In genomic region chr10:77882553-77882952, GRCm38 (mm10) we compare ENCODE assay signal across 21 mouse cellular contexts. TPM values are rescaled to one million over a fixed set of nuclear protein-coding genes. Genes with fewer than 3 reads are reported as not detected.
DNase-seq lines count a peak whose midpoint lies in the region; ATAC-seq and TF ChIP-seq lines count a peak whose summit lies in the region.
"Had no signal": no experiment of that assay in that cellular context is flagged by ENCODE, and none has a peak within 500 bp of the region (broad histone marks: within the 10 kb centered on the region; RNA-seq: fewer than 3 reads in every experiment).

No protein-coding gene starts in this region.

- H3K9me3 ChIP-seq in intestine, postnatal 0 days (ENCODE audit: control insufficient read depth), result no peaks in the 10 kb centered on the region
- H3K9me3 ChIP-seq in intestine, embryonic 15.5 days, result no peaks in the 10 kb centered on the region
- H3K9me3 ChIP-seq in lung, postnatal 0 days (ENCODE audit: low read length), result no peaks in the 10 kb centered on the region
- no peaks in the 10 kb centered on the region for H3K9me3 ChIP-seq in ES-E14 (ENCODE audit: control insufficient read depth, insufficient read depth, low read depth, low read length)
- H3K9me3 ChIP-seq: heart, embryonic 12.5 days; midbrain, embryonic 13.5 days had no signal

- no peak for DNase-seq in lung, postnatal 0 days (ENCODE audit: low spot score)
- no peak for DNase-seq in lung, postnatal 10 days
- DNase-seq in ES-E14 (ENCODE audit: low read depth, low spot score), result peak; percentile 41
- peak; percentile 8 for DNase-seq in mesoderm, embryonic 11.5 days (ENCODE audit: low read depth, low spot score)
- no peak for DNase-seq in right cerebral cortex, postnatal 25 days
- DNase-seq: cerebellum, adult 11 months; gastrocnemius, postnatal 25 days; kidney, postnatal 36 days; layer of hippocampus, postnatal 36 days; lung, postnatal 36 days; spleen, adult 18-20 months had no signal

- TF ChIP-seq CTCF in intestine, postnatal 0 days (IDR thresholded peaks at IDR 0.05; ENCODE audit: low read depth), result peak; percentile 38
- TF ChIP-seq CTCF in lung, postnatal 0 days (IDR thresholded peaks at IDR 0.05), result peak; percentile 33; the same call in 1 of the 2 replicates

- TF ChIP-seq EP300 in lung, postnatal 0 days (IDR thresholded peaks at IDR 0.05), result no peak

- H3K36me3 ChIP-seq in intestine, postnatal 0 days (ENCODE audit: control insufficient read depth, insufficient read depth), result no peaks in the 10 kb centered on the region
- no peaks in the 10 kb centered on the region for H3K36me3 ChIP-seq in intestine, embryonic 15.5 days
- no peaks in the 10 kb centered on the region for H3K36me3 ChIP-seq in lung, postnatal 0 days (ENCODE audit: insufficient read depth, low read length)
- no peaks in the 10 kb centered on the region for H3K36me3 ChIP-seq in ES-E14 (ENCODE audit: control insufficient read depth, insufficient read depth, low read length, poor library complexity, severe bottlenecking)
- H3K36me3 ChIP-seq: heart, embryonic 12.5 days; limb, embryonic 12.5 days; midbrain, embryonic 13.5 days had no signal

- no peaks in the 10 kb centered on the region for H3K27me3 ChIP-seq in intestine, postnatal 0 days (replicated peaks; ENCODE audit: control insufficient read depth, insufficient read depth, low read length)
- no peaks in the 10 kb centered on the region for H3K27me3 ChIP-seq in intestine, embryonic 15.5 days (replicated peaks)
- no peaks in the 10 kb centered on the region for H3K27me3 ChIP-seq in lung, postnatal 0 days (replicated peaks; ENCODE audit: insufficient read depth, low read length)
- H3K27me3 ChIP-seq: limb, embryonic 12.5 days; midbrain, embryonic 13.5 days had no signal

- H3K9ac ChIP-seq in intestine, postnatal 0 days (ENCODE audit: low read depth, low read length), result no peak overlapping the region
- no peak overlapping the region for H3K9ac ChIP-seq in intestine, embryonic 15.5 days
- H3K9ac ChIP-seq in lung, postnatal 0 days (replicated peaks; ENCODE audit: low read depth), result no peak overlapping the region
- H3K9ac ChIP-seq in ES-E14 (ENCODE audit: insufficient read depth, low read depth, low read length, poor library complexity, severe bottlenecking), result no peak overlapping the region
- H3K9ac ChIP-seq: heart, embryonic 12.5 days; limb, embryonic 12.5 days; midbrain, embryonic 13.5 days had no signal

- H3K4me1 ChIP-seq in intestine, postnatal 0 days (replicated peaks; ENCODE audit: control insufficient read depth, insufficient read depth, low read length), result no peaks in the 10 kb centered on the region
- no peaks in the 10 kb centered on the region for H3K4me1 ChIP-seq in intestine, embryonic 15.5 days (replicated peaks)
- no peaks in the 10 kb centered on the region for H3K4me1 ChIP-seq in lung, postnatal 0 days (ENCODE audit: insufficient read depth, low read depth, low read length)
- no peaks in the 10 kb centered on the region for H3K4me1 ChIP-seq in ES-E14 (ENCODE audit: control insufficient read depth in 2 of 2, insufficient read depth in 2 of 2, low read length in 2 of 2, poor library complexity in 1 of 2)
- H3K4me1 ChIP-seq: heart, embryonic 12.5 days; limb, embryonic 12.5 days; midbrain, embryonic 13.5 days had no signal

- 84% methylated on average over 5 of the region's 5 CpGs for WGBS in intestine, postnatal 0 days
- 86% methylated on average over 5 of the region's 5 CpGs for WGBS in intestine, embryonic 15.5 days
- 83% methylated on average over 5 of the region's 5 CpGs for WGBS in lung, postnatal 0 days

- no peak overlapping the region for H3K27ac ChIP-seq in intestine, postnatal 0 days (ENCODE audit: low read depth, low read length)
- no peak overlapping the region for H3K27ac ChIP-seq in intestine, embryonic 15.5 days
- no peak overlapping the region for H3K27ac ChIP-seq in lung, postnatal 0 days (ENCODE audit: low read length)
- no peak overlapping the region for H3K27ac ChIP-seq in ES-E14 (ENCODE audit: insufficient read depth, low read depth, low read length, poor library complexity, severe bottlenecking)
- H3K27ac ChIP-seq: limb, embryonic 12.5 days; midbrain, embryonic 13.5 days had no signal

- H3K4me3 ChIP-seq in intestine, postnatal 0 days (ENCODE audit: low read depth, low read length), result no peak overlapping the region
- H3K4me3 ChIP-seq in intestine, embryonic 15.5 days (replicated peaks), result no peak overlapping the region
- no peak overlapping the region for H3K4me3 ChIP-seq in lung, postnatal 0 days (ENCODE audit: low read depth, low read length)
- H3K4me3 ChIP-seq in ES-E14 (ENCODE audit: insufficient read depth in 1 of 2, low read depth in 1 of 2, low read length in 2 of 2, poor library complexity in 1 of 2, severe bottlenecking in 1 of 2), result no peak overlapping the region
- H3K4me3 ChIP-seq: heart, embryonic 12.5 days; limb, embryonic 12.5 days; midbrain, embryonic 13.5 days had no signal

- no peak overlapping the region for H3K4me2 ChIP-seq in intestine, postnatal 0 days (replicated peaks; ENCODE audit: low read depth)
- no peak overlapping the region for H3K4me2 ChIP-seq in intestine, embryonic 15.5 days (replicated peaks)
- no peak overlapping the region for H3K4me2 ChIP-seq in lung, postnatal 0 days (replicated peaks; ENCODE audit: low read depth, low read length)
- H3K4me2 ChIP-seq: heart, embryonic 12.5 days; limb, embryonic 12.5 days; midbrain, embryonic 13.5 days had no signal

- in situ Hi-C loops in ES-E14 (cut with MboI; ENCODE audit: low sequenced_read_pairs in 2 of 2, unreplicated experiment in 2 of 2), result no loop called here

- ATAC-seq in intestine, postnatal 0 days, result no peak
- ATAC-seq in intestine, embryonic 15.5 days, result no peak
- ATAC-seq in lung, postnatal 0 days, result no peak
- ATAC-seq: forebrain, embryonic 16.5 days; midbrain, embryonic 13.5 days had no signal

TF ChIP-seq in ES-E14, 5 proteins besides CTCF, POLR2A, EP300 and RAD21:
- no peak for TF ChIP-seq MAFK (IDR thresholded peaks at IDR 0.05; ENCODE audit: insufficient read depth, low read depth, low read length)
- TF ChIP-seq HCFC1 (IDR thresholded peaks at IDR 0.05; ENCODE audit: borderline replicate concordance, insufficient read depth, low read length), result no peak
- no peak for TF ChIP-seq ZC3H11A (IDR thresholded peaks at IDR 0.05; ENCODE audit: borderline replicate concordance, low read depth, low read length)
- no peak for TF ChIP-seq CHD2 (IDR thresholded peaks at IDR 0.05; ENCODE audit: low read depth, low read length)
- TF ChIP-seq ZNF384 (IDR thresholded peaks at IDR 0.05; ENCODE audit: low read depth, low read length), result no peak

RNA-seq across cellular contexts. Expression of gene Lrrc3, which starts 19.8 kb away (rescaled TPM):
- polyA plus RNA-seq in intestine, postnatal 0 days (2015; fragmentation: Nextera tagmentation; extraction: Ambion mirVana), result 2.1 TPM in 2 replicates
- polyA plus RNA-seq in intestine, embryonic 15.5 days (2015; fragmentation: Nextera tagmentation; extraction: Ambion mirVana), result 3.9 TPM in 2 replicates
- polyA plus RNA-seq in lung, postnatal 0 days (2015; fragmentation: Nextera tagmentation; extraction: Ambion mirVana), result 1.2 and 1.6 TPM in 2 replicates
- total RNA-seq in ES-E14 (2012; rRNA removed), result 2.5 and 4.1 TPM in 2 replicates
- total RNA-seq: hematopoietic stem cell, adult 5-6 weeks had no signal

RNA-seq across cellular contexts. Expression of gene Gm3285, which starts 20.8 kb away (rescaled TPM):
- polyA plus RNA-seq in intestine, postnatal 0 days (2015; fragmentation: Nextera tagmentation; extraction: Ambion mirVana), result not detected in 2 replicates
- polyA plus RNA-seq in intestine, embryonic 15.5 days (2015; fragmentation: Nextera tagmentation; extraction: Ambion mirVana), result not detected in 2 replicates
- polyA plus RNA-seq in lung, postnatal 0 days (2015; fragmentation: Nextera tagmentation; extraction: Ambion mirVana), result not detected in 2 replicates
- not detected in 2 replicates for total RNA-seq in ES-E14 (2012; rRNA removed)
- total RNA-seq: adrenal gland, postnatal 4 days; gastrocnemius, postnatal 25 days; hematopoietic stem cell, adult 5-6 weeks; layer of hippocampus, postnatal 36 days had no signal
- polyA plus RNA-seq: cortical plate, adult 2 months; forebrain, embryonic 16.5 days; heart, embryonic 12.5 days; intestine, embryonic 14.5 days; limb, embryonic 12.5 days; midbrain, embryonic 13.5 days had no signal

RNA-seq across cellular contexts. Expression of gene Gm10318, which starts 29.9 kb away (rescaled TPM):
- polyA plus RNA-seq in intestine, postnatal 0 days (2015; fragmentation: Nextera tagmentation; extraction: Ambion mirVana), result not detected in 2 replicates
- not detected in 2 replicates for polyA plus RNA-seq in intestine, embryonic 15.5 days (2015; fragmentation: Nextera tagmentation; extraction: Ambion mirVana)
- polyA plus RNA-seq in lung, postnatal 0 days (2015; fragmentation: Nextera tagmentation; extraction: Ambion mirVana), result not detected in 2 replicates
- not detected in 2 replicates for total RNA-seq in ES-E14 (2012; rRNA removed)
- total RNA-seq: adrenal gland, postnatal 4 days; gastrocnemius, postnatal 25 days; hematopoietic stem cell, adult 5-6 weeks; layer of hippocampus, postnatal 36 days had no signal
- polyA plus RNA-seq: forebrain, embryonic 16.5 days; heart, embryonic 12.5 days; intestine, embryonic 14.5 days; limb, embryonic 12.5 days; midbrain, embryonic 13.5 days had no signal

RNA-seq across cellular contexts. Expression of gene Gm36176, which starts 36.0 kb away (rescaled TPM):
- polyA plus RNA-seq in intestine, postnatal 0 days (2015; fragmentation: Nextera tagmentation; extraction: Ambion mirVana), result not detected in 2 replicates
- not detected in 2 replicates for polyA plus RNA-seq in intestine, embryonic 15.5 days (2015; fragmentation: Nextera tagmentation; extraction: Ambion mirVana)
- not detected in 2 replicates for polyA plus RNA-seq in lung, postnatal 0 days (2015; fragmentation: Nextera tagmentation; extraction: Ambion mirVana)
- not detected in 2 replicates for total RNA-seq in ES-E14 (2012; rRNA removed)
- total RNA-seq: adrenal gland, postnatal 4 days; gastrocnemius, postnatal 25 days; hematopoietic stem cell, adult 5-6 weeks; layer of hippocampus, postnatal 36 days had no signal
- polyA plus RNA-seq: cortical plate, adult 2 months; forebrain, embryonic 16.5 days; heart, embryonic 12.5 days; intestine, embryonic 14.5 days; limb, embryonic 12.5 days; midbrain, embryonic 13.5 days had no signal

RNA-seq across cellular contexts. Expression of gene Krtap10-10, which starts 46.8 kb away (rescaled TPM):
- not detected in 2 replicates for polyA plus RNA-seq in intestine, postnatal 0 days (2015; fragmentation: Nextera tagmentation; extraction: Ambion mirVana)
- not detected in 2 replicates for polyA plus RNA-seq in intestine, embryonic 15.5 days (2015; fragmentation: Nextera tagmentation; extraction: Ambion mirVana)
- polyA plus RNA-seq in lung, postnatal 0 days (2015; fragmentation: Nextera tagmentation; extraction: Ambion mirVana), result not detected in 2 replicates
- not detected in 2 replicates for total RNA-seq in ES-E14 (2012; rRNA removed)
- total RNA-seq: adrenal gland, postnatal 4 days; gastrocnemius, postnatal 25 days; hematopoietic stem cell, adult 5-6 weeks; layer of hippocampus, postnatal 36 days had no signal
- polyA plus RNA-seq: cortical plate, adult 2 months; forebrain, embryonic 16.5 days; heart, embryonic 12.5 days; intestine, embryonic 14.5 days; limb, embryonic 12.5 days; midbrain, embryonic 13.5 days had no signal

Comparison
In these comparisons a context has a peak if more than half of its experiments do, and no peak if none do; other contexts are left out.
1. DNase-seq: peak in ES-E14 (single experiment) and mesoderm, embryonic 11.5 days (single experiment); none in lung, postnatal 0 days (single experiment), lung, postnatal 10 days (single experiment) and right cerebral cortex, postnatal 25 days (single experiment).